Mouse (Mus musculus) limb, embryonic 14.5 days (tissue): Measurements from ENCODE around the gene Rdh5. TPM values are rescaled to one million over a fixed set of nuclear protein-coding genes. Genes with fewer than 3 reads are reported as not detected.
A peak's percentile ranks its signal among the peaks of the same experiment; 100 is the strongest.

Experiments
- ATAC-seq: fragments of 200-750 bp; cut with Nextera tagmentation; 2 replicates; pipeline ENCODE4 v1.8.0; 2017; ENCODE audit warnings: low read depth, moderate number of reproducible peaks, moderate TSS enrichment; ENCODE audit not compliant: low FRiP score
- DNase-seq: peaks from one replicate; pipeline ENCODE4 v3.0.0-alpha.2; 2015; ENCODE audit warnings: low spot score
- H3K27ac ChIP-seq: fragments of 300-500 bp; sonication (generic); replicated peaks from 2 replicates; pipeline ENCODE4 v1.5.1; 2014; ENCODE audit warnings: low read depth, mild to moderate bottlenecking, low read length, moderate library complexity, mixed read lengths
- H3K27me3 ChIP-seq: fragments of 300-500 bp; sonication (generic); 2 replicates; pipeline ENCODE4 v1.6.1; 2014; ENCODE audit warnings: low read length, mixed read lengths; ENCODE audit not compliant: control insufficient read depth, insufficient read depth
- H3K36me3 ChIP-seq: fragments of 300-500 bp; sonication (generic); 2 replicates; pipeline ENCODE4 v1.6.1; 2014; ENCODE audit warnings: mild to moderate bottlenecking, low read length, moderate library complexity, mixed read lengths; ENCODE audit not compliant: control insufficient read depth, insufficient read depth
- H3K4me1 ChIP-seq: fragments of 300-500 bp; sonication (generic); 2 replicates; pipeline ENCODE4 v1.6.1; 2014; ENCODE audit warnings: antibody characterized with exemption, low read length, mixed read lengths; ENCODE audit not compliant: control insufficient read depth, insufficient read depth
- H3K4me2 ChIP-seq: fragments of 300-500 bp; sonication (generic); replicated peaks from 2 replicates; pipeline ENCODE4 v1.6.1; 2014; ENCODE audit warnings: low read depth, mild to moderate bottlenecking, low read length, moderate library complexity; ENCODE audit not compliant: severe bottlenecking
- H3K4me3 ChIP-seq: fragments of 300-500 bp; sonication (generic); replicated peaks from 2 replicates; pipeline ENCODE4 v1.5.1; 2014; ENCODE audit warnings: low read length
- H3K9ac ChIP-seq: fragments of 300-500 bp; sonication (generic); 2 replicates; pipeline ENCODE4 v1.6.1; 2014; ENCODE audit warnings: mild to moderate bottlenecking, low read depth, low read length, moderate library complexity; ENCODE audit not compliant: severe bottlenecking
- H3K9me3 ChIP-seq: fragments of 300-500 bp; sonication (generic); 2 replicates; pipeline ENCODE4 v1.6.1; 2016; ENCODE audit warnings: low read length; ENCODE audit not compliant: control insufficient read depth
- POLR2A ChIP-seq: fragments of 200-500 bp; IDR thresholded peaks from 2 replicates; pipeline ENCODE4 v1.8.0; 2012; ENCODE audit warnings: inconsistent platforms, mild to moderate bottlenecking, moderate library complexity, borderline replicate concordance; ENCODE audit not compliant: insufficient read depth, insufficient read length; ENCODE audit errors: extremely low read depth
- WGBS: fragments of 180-500 bp; shearing (Covaris S2); extraction: QIAGEN DNeasy Blood & Tissue Kit; methylation state at CpG from one replicate; pipeline ENCODE4 v1.1.7; 2014; 5-methylcytosine and 5-hydroxymethylcytosine counted together
- polyA plus RNA-seq, 2 experiments: library from polyadenylated mRNA; depleted of rRNA in 1 of 2; stranded (reverse) in 1 of 2; unstranded in 1 of 2; fragments of >200 nt; fragmentation: Nextera tagmentation in 1 of 2; extraction: Ambion mirVana in 1 of 2; gene quantifications; 2 replicates each; pipeline versions ENCODE4 v1.2.1 to v1.2.3; 2012 to 2014

The Rdh5 gene
- polyA plus RNA-seq, 2 experiments = 11.8 to 17.9 TPM

DNA sequence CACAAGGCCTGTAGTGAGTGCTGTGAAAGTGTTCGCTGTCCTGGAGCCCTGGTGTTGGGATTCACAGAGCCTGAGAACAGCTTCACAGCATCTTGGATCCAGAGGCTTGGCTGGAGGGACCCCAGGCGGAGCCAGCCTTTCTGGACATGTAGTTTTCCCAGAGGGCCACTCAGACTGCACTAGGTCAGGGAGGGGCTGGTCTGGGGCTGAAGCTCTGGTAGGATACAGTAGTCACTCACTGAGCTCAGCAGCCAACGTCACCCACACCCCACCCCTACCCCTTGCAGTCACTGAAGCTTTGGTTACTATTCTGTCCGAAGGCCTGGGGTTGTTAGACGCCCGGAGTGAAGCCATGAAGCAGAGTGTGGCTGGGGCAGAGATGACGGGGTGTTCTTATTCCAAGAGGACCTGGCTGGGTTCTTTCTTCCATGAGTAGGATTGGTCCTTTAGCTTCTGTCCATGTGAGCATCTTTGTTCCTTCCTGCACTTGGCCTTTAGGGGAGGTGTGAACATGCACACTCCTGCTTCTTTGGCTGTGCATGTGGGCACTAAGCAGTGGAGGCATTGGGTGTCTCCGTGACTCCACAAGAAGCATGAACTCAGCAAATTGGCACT lies 13.2 kb upstream of the Rdh5 start:
- H3K27me3 ChIP-seq = peaks cover 40% of the 10 kb centered on the region
- H3K4me3 ChIP-seq = no peak overlapping the region
- no peak overlapping the region for H3K4me2 ChIP-seq
- TF ChIP-seq POLR2A = no peak
- H3K36me3 ChIP-seq = no peaks in the 10 kb centered on the region
- no peak overlapping the region for H3K27ac ChIP-seq
- no peak overlapping the region for H3K9ac ChIP-seq
- 67% methylated on average over 8 of the region's 8 CpGs for WGBS
- DNase-seq (no peak), ATAC-seq (no peak)
- H3K4me1 ChIP-seq = peaks cover 3% of the 10 kb centered on the region; the same call in 1 of the 2 replicates
- H3K9me3 ChIP-seq = no peaks in the 10 kb centered on the region

DNA sequence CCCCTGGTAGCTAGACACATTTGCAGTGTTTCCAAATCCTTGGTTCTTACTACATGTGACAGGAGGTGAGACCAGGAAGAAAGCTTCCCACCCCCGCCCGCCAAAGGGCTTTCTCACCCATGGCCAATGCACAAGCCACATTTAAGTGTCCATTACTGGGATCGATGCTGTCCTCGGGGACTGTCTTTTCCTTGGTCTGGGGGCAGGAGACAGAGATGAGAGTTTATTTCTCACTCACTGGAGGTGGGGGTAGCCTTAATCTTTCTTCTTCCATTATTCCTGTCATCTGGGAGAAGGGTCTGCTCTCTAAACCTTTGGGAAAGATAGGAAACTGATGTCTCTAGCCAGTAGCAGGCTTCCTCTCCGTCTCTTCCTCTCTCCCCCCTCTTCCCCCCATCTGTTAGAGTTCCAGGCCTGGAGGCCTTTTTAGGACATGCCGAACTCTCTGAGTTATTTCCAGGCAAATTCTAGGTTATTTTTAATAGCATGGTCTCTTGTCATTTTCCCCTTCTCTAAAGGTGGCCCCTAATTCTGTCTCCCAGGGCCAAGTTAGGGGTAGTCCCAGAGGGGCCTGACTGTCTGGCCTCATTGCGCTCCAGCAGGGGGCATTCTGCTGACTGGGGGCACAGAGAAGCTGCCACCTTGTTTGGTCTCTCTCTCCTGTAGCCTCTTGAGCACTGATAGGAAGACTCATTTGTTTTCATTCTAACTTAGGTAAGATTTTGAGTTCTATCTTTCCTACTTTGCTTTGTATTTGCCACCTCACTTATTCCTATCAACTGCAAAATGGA lies 12.5 kb upstream of the Rdh5 start:
- peaks cover 40% of the 10 kb centered on the region for H3K27me3 ChIP-seq
- ATAC-seq (no peak), DNase-seq (no peak)
- H3K4me1 ChIP-seq = peaks cover 3% of the 10 kb centered on the region; the same call in 1 of the 2 replicates
- H3K9me3 ChIP-seq = no peaks in the 10 kb centered on the region
- H3K9ac ChIP-seq = no peak overlapping the region
- H3K36me3 ChIP-seq = no peaks in the 10 kb centered on the region
- H3K4me2 ChIP-seq = no peak overlapping the region
- no peak for TF ChIP-seq POLR2A
- WGBS = 56% methylated on average over 7 of the region's 7 CpGs
- no peak overlapping the region for H3K27ac ChIP-seq
- no peak overlapping the region for H3K4me3 ChIP-seq

DNA sequence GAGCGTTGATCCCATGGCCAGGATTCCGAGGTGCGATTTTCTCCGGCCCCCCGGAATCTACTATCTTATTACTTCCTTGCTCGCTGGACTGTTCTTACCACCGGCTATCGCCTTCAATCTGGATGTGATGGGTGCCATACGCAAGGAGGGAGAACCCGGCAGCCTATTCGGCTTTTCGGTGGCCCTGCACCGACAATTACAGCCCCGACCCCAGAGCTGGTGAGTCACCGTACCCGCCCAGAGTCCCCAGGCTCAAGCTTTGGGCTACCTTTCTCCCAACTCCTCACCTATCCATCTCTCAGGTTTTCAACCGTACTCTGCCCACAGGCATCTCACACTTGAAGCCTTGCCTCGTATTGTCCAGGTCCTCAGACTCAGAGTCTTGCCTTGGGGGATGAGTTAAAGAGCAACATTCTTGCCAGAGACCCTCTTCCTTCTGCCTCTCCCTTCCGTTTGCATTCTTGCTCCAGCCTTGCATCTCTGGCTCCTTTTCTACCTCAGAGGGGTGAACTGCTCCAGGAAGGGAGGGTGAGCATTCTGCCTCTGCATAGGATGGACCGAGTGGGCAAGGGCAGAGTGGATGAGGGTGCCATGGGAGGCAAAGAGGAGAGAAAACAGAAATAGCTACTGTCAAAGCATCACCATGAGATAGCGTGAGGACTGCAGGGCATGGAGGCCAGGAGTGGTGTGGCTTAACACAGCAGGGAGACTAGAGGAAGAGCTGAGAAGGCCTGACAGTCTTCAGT lies 11.5 kb upstream of the Rdh5 start:
- H3K4me2 ChIP-seq = peak overlapping the region; percentile 78
- peaks cover 3% of the 10 kb centered on the region; the same call in 1 of the 2 replicates for H3K4me1 ChIP-seq
- DNase-seq (no peak), ATAC-seq (no peak)
- no peaks in the 10 kb centered on the region for H3K36me3 ChIP-seq
- peaks cover 40% of the 10 kb centered on the region for H3K27me3 ChIP-seq
- WGBS = 4% methylated on average over 18 of the region's 21 CpGs
- H3K9me3 ChIP-seq = no peaks in the 10 kb centered on the region
- H3K9ac ChIP-seq = peak overlapping the region; percentile 31
- H3K27ac ChIP-seq = no peak overlapping the region
- no peak for TF ChIP-seq POLR2A
- H3K4me3 ChIP-seq = peak overlapping the region; percentile 42

DNA sequence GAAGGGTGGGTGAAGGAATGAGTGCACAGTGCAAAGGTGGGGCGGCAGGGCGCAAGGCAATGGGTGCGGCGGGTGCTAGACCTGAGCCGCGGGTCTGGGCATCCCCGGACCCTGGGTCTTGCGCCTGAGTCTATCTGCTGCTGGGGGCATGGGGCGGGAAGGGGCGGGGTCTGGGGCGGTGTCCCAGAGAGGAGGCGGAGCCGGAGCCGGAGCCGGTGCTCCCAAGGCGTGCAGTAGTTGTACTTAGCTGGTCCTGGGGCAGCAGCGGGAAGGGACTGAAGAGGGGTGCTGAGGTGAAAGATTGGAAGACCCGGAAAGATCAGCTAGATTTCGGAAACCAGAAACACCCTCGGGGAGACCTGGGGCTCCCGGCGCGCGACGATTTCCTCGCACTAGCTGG lies 10.9 kb upstream of the Rdh5 start, which contains the start of gene Itga7:
Gene Itga7 (plus strand): TSS at position 245 of the 400 bp plus-strand sequence.
- H3K27me3 ChIP-seq = peaks cover 40% of the 10 kb centered on the region
- peak within 1 kb of the TSS; percentile 42 for H3K4me3 ChIP-seq
- no peak for TF ChIP-seq POLR2A
- ATAC-seq (peak; percentile 58), DNase-seq (peak; percentile 14)
- WGBS = 0% methylated on average over 24 of the region's 26 CpGs
- H3K9ac ChIP-seq = peak within 1 kb of the TSS; percentile 31
- H3K27ac ChIP-seq = no peak within 1 kb of the TSS
- H3K9me3 ChIP-seq = no peaks in the 10 kb centered on the region
- no peaks in the 10 kb centered on the region for H3K36me3 ChIP-seq
- H3K4me2 ChIP-seq = peak within 1 kb of the TSS; percentile 78
- H3K4me1 ChIP-seq = peaks cover 3% of the 10 kb centered on the region; the same call in 1 of the 2 replicates

DNA sequence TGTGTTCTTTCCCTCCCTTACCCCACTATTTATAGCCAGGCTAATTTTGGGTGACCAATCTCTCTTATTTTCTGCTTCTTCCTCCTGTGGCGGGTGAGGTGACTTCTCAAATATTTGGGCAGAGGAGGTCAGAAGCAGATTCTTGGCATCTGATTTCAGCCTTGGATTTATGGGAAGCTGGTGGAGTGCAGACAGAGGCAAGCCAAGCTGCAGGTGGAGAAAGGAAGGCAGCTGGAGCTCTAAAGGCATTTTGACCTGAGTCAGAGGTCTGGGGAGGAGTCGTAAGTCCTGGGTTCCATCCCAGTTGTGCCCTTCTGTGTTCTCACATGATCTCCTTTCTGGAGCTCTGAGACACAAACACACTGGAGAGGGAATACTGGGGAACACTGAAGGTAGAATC lies 8.8 kb upstream of the Rdh5 start:
- Histone ChIP-seq H3K4me2 (no peak overlapping the region), H3K9ac (no peak overlapping the region), H3K9me3 (no peaks in the 10 kb centered on the region), H3K4me1 (peaks cover 3% of the 10 kb centered on the region; the same call in 1 of the 2 replicates), H3K27ac (no peak overlapping the region), H3K27me3 (peaks cover 40% of the 10 kb centered on the region), H3K4me3 (no peak overlapping the region), H3K36me3 (no peaks in the 10 kb centered on the region)
- TF ChIP-seq POLR2A = no peak
- whole genome bisulfite sequencing = 51% methylated on average over 2 of the region's 2 CpGs
- DNase-seq (no peak), ATAC-seq (no peak)
